Mouse (Mus musculus): Measurements from ENCODE around the gene Ociad2.

GRCm38 (mm10) chr5:73342701-73343355 lies 2.0 kb upstream of the Ociad2 start:
- TF ChIP-seq CTCF (IDR thresholded peaks at IDR 0.05; ENCODE audit: low read depth) (no peak), EP300 (IDR thresholded peaks at IDR 0.05; ENCODE audit: low read depth) (no peak)
